Mouse (Mus musculus) inflammation-experienced regulatory T-cells, adult 6 months (primary cell): ENCODE results near the gene Ikzf5. TPM values are rescaled to one million over a fixed set of nuclear protein-coding genes. Genes with fewer than 3 reads are reported as not detected.
A peak's percentile ranks its signal among the peaks of the same experiment; 100 is the strongest.
"Not testable (repeated sequence)": the region's sequence is repeated elsewhere in the genome, so short reads cannot be mapped to it uniquely, and the experiment has no call there.

Source experiments
- ATAC-seq: one replicate; pipeline ENCODE4 v1.8.0; 2017
- polyA plus RNA-seq, 3 experiments: library from polyadenylated mRNA; unstranded; fragments of 100-300 nt; shearing (Covaris generic); gene quantifications; one replicate each; pipeline ENCODE4 v1.2.1; 2017

The Ikzf5 gene
- polyA plus RNA-seq: 10 to 100 TPM; 29.4 to 39.5 (median 34.0) TPM

DNA sequence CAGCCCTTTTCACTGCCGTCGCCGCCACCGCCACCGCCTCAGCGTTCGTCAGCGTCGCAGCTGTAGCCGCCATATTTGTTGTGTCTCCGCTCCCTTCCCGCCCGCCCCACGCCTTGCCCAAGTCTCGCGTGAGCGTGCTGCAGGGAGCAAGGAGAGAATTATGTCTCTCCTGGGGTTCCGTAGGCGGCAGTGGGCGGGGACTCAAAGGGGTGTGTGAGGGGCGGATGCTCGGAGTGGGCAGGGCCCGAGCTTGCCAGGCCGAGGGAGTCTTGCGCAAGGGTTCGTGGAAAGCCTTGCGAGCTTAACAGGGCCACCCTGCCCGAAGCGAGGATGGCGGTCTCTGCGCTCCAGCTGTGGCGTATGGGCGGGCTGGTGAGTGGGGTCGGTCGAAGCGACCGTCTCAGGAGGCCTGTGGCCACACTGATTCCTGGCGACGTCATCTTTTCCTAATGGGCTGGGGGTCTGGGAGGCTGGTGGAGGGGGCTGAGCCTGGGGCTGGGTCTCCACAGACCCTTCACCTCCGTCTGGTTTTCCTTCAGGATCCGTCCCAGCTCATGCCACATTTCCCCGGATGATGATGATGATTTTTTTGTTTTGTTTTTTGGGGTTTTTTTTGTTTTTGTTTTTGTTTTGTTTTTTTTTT lies at the start of gene Ikzf5, which contains the start of gene Acadsb:
TSS of gene Ikzf5 (minus strand) at position 106 of the 643 bp plus-strand sequence.
TSS of gene Acadsb (plus strand) at position 186 of the 643 bp plus-strand sequence.
- peak; percentile 95 for ATAC-seq

DNA sequence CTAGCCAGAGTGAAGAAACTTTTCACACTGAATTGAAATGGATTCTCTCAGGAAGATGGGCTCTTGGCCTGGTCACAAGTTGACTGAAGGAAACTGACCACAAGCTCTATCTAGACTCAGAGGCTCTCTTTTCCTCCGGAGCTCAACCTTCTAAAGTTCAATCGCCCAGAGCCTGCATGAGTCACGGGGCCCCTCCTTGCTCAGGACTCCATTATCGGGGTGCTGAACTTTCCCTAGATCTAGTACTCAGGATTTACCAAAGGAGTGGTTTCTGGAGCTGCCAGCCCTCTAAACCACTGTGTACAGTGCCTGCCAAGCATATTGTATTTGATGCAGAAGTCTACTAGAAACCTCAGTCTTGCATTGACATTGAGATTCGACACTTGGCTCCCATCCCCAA lies 46.4 kb upstream of the Ikzf5 start:
- no peak for ATAC-seq

DNA sequence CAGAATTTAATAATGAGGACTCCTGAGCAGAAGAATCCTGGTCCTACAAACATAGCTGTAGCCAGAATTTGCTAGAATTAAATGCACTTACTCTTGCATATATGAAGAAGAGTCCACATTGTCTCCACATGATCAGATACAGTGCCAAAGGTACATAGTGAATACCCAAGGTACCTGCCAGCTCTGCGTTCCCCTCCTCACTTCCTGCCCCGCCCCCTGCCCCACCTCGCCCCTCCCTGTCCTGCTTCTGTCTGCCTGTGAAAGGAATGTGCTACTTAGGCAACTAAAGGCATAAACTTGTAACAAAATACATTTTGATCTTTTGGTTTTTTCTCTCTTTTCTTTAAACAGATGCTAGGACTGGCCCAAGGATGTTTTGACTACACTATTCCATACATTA lies 26.7 kb upstream of the Ikzf5 start:
- ATAC-seq: no peak

DNA sequence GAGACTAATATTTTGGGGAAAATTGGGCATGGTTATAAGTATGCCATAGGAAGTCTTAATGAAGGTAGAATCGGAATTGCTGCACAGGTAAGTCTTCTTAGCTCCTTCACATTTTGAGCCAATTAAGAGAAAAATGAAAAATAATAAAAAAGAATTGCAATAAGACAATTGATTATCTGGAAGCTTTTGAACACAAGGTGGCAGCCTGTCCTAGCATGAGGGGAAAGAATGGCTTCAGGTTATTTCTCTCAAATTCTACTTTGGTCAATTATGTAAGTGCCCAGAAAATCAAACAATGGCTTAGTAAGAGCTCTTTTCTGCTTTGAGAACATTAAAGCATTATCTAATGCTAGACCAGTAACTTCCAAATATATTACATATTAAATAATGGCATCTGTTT lies 24.0 kb upstream of the Ikzf5 start:
- no peak for ATAC-seq

DNA sequence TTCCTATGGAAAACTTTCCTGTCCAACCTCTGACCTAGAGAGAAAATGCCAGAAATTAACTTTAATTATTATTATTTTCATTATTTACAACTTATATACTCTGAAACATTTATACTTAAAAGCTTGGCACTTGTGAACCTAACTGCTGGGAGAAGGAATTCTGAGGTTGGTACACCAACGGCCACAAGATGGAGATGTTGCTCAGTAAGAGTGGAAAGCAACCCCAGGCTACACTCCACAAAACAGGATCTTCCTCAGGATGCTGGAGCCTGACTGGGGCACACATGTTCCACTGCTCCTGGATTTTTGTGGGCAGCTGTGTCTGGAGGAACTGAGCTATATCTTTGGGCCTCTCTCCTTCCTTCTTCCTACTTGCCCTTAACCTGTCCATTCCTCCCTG lies 21.9 kb upstream of the Ikzf5 start:
- ATAC-seq: no peak

DNA sequence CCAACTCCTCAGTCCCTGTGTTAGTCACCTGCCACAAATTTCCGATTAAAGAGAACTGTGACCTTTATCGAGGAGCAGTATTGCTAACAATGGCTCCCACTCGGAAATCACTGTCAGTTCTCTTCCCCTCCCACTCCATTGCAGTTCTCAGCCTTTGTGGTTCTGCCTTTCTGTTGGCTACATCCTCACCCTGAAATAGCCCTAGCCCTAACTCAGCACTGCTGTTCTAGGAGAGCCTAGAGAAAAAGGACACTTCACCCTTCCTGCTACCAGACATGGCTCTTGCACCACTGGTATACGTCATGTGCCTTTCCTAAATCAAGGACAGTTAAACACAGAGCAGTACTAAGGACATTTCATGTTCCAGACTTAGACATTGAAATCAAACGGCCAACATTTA lies 17.0 kb upstream of the Ikzf5 start:
- ATAC-seq: no peak

DNA sequence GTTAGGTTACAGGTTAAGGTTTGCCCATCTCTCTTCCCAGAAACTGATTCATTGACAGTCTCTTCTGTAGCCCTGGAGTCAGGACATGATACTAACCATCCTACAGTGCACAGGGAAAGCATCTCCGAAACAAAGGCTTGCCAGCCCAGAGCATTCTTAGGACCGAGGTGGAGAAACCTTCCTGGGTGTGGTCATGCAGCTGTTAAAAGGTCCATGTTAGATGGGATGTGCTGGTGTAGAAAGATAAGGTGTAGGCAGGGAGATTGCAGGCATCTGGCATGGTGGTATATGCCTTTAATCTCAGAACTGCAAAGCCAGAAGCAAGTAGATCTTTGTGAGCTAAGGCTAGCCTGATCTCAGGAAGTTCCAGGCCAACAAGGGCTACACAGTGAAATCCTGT lies 14.6 kb upstream of the Ikzf5 start:
- ATAC-seq: no peak

DNA sequence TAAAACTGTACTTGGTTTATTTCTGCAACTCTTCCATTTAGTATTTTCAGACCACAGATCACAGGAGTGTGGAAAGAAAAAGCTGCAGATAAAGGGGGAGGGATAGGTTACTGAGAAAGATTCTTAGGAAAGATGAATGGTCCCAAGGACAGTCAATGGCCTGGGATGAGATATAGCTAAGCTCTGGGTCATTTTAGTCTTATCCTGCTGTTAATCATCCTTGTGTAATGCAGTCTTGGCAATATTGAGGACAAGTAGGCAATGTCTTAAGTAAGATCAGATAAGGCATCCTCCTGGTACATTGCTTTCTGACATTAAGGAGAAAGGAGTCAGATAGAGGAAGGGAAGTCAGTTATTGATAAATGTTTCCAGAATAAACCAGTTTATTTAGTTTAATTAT lies 7.3 kb upstream of the Ikzf5 start:
- ATAC-seq: no peak

DNA sequence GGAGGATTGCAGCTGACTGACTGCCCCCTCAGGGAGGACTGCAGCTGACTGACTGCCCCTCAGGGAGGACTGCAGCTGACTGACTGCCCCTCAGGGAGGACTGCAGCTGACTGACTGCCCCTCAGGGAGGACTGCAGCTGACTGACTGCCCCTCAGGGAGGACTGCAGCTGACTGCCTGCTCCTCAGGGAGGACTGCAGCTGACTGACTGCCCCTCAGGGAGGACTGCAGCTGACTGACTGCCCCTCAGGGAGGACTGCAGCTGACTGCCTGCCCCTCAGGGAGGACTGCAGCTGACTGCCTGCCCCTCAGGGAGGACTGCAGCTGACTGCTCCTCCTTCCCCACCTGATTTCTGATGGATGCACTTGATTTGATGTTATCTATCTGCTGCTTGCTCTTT lies 6.4 kb upstream of the Ikzf5 start:
- ATAC-seq: not testable (repeated sequence)

DNA sequence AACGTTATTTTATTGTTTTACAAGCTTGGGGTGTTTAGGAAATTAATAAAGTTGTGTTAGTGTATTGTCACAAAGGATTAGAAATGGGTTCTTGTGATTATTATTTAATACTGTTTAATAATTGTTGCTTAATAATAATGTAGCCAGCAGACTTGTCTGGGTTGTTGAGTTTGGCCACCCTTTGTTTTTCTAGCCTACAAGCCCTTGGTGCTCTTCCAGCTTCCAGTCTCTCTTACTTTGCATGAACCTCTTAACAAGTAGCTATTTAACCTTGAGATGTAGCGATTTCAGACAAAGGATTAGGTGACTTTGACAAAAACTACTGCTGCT lies 1.6 kb upstream of the Ikzf5 start:
- no peak for ATAC-seq

DNA sequence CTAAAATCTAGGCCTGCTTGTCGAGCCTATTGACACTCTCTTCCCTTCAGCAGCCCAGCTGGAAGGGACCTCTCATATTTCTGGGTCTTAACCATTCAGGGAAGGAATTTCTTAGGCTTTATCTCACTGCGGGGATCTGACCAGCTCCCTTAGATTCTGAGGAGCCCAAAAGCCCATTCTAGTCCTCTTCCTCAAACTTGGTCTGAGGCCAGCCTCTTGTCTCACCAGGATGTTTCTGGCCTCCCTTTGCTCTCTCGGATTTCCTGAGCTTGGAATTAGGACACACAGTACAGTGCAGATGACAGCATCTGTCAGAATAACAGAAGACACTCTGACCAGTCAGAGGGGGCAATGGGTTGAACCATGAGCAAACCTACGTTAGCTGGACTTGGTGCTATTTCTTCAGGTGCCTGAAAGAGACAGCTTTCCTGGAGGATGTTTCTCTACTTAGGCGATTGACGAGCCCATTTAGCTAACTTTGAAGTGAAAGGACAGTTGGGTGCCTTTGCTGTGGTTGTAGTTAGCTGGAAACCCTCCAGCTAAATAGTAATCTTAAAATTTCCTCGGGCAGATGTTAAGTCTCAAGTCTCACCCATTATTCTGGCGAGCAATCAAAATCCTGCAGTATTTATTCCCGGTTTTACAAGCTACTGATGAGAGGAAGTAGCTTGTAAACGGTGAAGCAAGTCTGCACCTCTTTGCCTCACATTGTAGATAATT lies 1.1 kb upstream of the Ikzf5 start:
- ATAC-seq: no peak

DNA sequence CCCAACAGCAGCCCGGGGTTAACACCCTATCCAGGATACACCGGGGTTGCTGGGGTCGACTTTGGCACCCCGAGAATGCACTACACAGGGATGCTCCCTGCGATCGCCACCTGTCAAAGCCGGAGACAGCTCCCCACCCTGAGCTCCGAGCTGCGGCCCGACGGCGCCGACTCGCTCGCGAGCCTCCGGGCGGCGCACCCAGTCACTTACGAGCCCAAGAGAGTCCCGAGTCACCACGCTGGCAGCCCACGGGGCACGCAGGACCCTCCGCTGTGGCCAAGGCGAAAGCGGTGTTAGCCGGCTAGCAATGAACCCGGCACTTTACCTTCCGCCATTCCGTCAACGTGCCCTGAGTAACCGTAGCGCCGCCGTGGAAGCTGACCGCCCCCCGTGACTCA lies 334 bp downstream of the Ikzf5 start:
- ATAC-seq: peak; percentile 22

DNA sequence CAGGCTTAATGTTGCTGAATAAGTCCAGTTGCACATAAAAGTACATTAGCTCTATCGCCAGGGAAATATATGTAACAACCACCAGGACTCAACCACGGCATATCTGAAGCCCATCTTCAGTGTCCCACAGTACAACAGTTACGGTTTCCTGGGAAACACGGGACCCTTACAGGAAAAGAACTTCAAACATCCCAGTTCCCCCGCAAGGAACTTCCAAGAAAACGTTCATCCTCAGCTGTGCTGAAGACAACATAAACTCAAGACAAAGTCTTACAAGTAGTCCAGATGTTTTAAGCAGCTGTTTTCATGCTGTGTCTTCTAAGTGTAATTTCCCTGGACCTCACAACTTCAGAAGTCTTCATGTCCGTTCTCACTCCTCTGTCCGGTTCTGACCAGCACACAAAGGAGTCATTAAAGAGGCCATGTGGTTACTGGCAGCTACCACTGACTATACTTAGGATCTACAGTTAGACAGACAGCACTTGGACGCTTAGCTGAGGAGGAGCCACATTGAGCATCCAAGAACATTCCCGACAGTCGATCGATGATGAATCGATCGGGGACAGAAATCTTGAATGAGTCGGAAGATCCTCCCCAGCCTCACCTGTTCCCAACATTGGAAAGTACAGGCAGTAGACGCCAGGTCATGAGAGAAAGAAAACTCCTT lies 867 bp downstream of the Ikzf5 start:
- no peak for ATAC-seq

DNA sequence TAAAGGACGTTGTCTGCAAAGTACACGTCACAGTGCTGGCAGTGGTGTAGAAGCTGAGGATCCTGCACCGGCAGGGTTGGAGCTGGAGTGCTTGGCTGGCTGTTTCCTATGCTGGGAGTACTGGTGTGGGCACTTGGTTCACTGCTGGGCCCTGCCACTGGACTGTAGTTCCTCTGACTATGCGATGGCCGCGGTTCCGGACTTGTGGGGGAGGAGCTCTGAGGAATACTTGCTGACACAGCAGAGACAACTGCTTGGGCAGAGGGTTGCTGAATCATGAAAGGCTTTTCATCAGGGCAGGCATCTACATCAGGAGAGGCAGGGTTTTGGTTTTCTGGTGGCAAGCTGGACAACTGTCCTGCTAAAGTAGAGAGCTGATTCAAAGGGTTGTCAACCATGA lies 18.6 kb downstream of the Ikzf5 start:
- ATAC-seq: not testable (repeated sequence)

DNA sequence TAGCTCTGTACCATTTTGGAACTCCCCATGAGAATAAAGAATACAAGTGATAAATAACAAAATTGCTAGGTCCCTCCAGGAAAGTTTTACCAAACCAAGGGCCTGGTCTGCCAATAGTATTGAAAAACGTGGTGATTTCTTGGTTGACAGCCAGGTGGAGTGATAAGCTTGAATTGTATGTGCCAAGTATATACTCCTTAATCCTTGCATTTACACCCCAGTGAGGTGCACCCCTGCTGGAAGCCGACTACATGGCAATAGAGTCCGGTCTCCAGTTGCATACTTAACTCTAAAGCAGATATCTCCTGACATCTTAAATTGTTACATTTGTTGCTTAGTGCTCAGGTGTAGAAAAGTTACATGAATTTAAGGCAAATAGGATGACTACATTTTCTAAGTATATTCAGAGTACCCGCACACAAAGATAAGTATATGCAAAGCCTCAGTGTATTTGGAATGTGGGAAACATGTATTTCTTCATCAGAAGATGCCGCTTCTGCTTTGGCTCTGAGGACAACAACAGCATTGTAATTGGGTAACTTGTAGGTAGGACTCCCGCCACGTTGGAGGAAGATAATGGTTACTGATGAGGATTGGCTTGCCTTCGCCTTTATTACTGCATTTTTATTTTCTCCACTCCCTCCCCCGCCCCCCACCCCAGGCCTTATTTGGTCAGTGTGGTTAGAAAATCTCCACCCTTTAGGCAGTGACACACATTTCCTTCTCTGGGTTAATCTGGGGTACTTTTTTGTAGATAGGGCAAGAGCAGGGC lies 38.3 kb downstream of the Ikzf5 start:
- no peak for ATAC-seq

DNA sequence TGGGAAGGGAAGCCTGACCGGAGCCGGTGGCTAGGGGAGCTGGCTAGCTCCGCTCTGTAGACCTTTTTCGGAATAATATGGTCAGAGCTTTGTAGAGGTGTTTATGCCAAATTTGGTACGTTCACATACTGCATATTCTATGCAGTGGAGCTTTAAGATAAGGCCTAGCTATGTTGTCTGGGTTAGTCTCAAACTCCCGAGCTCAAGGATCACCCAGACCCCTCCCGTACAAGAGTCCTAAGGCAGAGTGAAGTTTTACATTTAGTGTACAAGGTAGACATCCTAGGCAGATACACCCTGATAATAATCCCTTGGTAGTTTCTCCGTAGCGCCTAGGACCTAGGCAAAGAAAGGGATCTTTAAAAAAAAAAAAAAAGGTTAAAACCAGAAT lies 38.9 kb downstream of the Ikzf5 start:
- peak; percentile 1 for ATAC-seq

DNA sequence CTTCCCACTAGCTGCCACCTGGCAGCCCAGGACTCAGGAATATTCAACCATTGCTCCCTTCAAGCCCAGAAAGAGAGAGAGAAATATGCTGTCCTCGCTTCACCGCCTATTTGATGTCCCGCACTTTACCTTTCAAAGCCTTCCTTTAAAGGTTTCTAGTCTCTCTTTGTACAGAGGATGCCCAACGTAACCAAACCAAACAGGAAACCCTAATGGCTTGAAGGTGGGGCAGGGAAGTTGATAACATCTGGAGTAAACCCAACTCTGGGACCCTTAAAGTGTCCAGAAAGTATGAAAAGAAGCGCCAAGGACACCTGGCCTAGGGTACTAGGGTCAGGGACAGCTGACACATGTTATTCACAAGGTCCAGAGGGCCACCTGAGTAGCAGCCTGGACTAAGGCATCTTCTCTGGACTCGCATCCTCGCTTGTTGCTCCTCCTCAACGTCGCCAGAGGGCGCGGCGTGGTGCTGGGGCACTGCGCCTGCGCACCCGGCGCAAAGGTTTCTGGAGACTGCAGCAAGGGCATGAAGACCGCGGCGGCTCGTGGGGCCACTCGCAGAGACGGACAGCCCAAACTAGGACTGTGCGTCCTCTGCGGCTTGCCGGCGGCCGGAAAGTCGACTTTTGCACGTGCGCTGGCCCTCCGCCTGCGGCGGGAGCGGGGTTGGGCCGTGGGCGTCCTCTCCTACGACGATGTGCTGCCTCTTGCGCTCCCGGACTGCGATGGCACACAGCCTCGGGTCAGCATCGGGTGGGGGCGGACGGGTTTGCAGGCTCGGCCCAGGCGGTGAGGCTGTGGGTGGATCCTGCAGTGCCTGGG lies 39.5 kb downstream of the Ikzf5 start, which contains the start of gene Pstk:
TSS of gene Pstk (plus strand) at position 494 of the 822 bp plus-strand sequence.
- ATAC-seq: peak; percentile 88

DNA sequence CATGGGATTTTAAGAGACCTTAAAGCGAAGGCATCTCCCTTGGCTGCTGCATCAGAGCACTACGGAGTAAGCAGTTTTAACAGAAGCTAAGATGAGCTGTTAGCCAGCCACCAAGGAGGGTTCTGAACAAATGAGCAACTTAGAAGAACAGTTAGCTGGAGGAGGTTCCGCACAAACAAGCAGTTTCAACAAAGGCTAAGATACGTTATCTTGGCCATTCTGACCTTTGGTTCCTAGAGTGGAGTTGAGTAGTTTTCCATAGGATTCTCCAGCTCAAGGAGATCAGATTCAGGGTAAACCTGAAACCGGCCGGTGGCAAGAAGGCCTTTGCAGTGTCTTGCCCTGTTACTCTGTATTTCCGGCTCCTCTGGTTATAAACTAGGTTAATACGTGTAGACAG lies 46.2 kb downstream of the Ikzf5 start:
- ATAC-seq: no peak

DNA sequence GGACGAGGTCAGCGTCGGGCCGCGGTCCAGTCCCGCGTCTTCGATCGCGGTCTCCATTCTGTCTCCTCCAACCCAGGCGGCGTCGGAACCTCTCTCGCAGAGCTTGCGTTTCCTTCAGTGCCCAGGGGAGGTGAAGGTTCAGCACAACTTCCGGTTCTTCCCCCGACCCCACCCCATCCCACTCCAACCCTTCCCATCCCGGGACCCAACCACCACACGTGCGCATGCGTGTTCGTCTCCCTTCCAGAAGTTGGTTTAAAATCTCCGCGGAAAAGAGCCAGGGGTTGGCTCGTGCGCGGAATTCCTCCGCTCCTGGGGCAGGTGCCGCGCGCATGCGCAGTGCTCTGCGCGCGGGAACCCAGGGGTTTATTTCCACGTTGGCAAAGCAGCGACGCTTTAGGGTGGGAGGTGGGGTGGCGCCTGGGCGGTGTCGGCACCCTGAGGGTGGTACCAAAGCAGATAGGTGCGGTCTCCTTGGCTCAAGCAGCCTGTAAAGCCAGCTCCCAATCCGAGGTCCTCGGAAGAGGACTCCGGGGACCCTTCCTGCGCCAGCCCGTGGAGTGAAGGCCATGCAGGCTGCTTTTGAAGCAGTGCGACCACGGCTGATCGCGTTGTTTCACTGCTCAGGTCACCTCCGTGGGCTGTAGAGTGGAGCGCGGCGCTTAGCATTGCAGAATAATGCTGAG lies 47.6 kb downstream of the Ikzf5 start, which contains the start of gene 2310057M21Rik:
TSS of gene 2310057M21Rik (minus strand) at position 145 of the 686 bp plus-strand sequence.
- peak; percentile 91 for ATAC-seq

DNA sequence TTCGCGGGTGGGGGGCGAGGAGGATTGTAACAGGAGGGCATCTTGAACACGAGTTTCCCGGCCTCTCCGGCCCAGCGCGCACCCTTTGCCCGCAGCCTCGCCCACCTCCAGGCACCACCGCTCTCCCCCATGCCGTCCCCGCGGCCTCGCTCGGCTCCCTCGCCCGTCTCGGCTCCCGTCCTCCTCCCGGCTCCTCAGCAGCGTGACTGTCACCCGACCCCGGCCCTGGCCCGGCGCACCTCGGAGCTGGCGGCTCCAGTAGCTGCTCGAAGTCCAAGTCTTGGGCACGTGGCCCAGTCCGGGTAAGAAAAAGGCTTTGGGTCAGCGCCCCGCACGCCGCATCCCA lies 48.1 kb downstream of the Ikzf5 start:
- peak; percentile 47 for ATAC-seq

DNA sequence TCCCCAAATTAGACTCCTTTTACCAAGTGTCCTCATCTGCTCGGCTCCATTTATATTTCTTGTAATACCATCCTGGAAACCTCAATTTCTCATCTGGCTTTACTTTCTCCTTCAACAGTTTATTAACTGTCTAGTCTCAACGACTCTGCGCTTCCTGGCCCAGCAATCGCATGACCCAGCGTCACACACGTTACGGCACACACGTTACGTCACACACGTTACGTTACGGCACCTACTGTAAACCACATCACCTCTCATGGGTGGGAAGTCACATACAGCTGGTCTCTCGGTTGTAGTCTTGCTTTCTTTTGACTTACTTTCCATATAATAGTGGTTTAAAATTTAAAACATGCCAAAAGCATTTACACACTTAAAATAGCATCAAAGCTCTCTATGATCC lies 54.2 kb downstream of the Ikzf5 start:
- no peak for ATAC-seq
